Mouse (Mus musculus) intestine, embryonic 14.5 days (tissue): ENCODE measurements around the gene Brd9. TPM values are rescaled to one million over a fixed set of nuclear protein-coding genes. Genes with fewer than 3 reads are reported as not detected.

ENCODE experiments used
- ATAC-seq: fragments of 200-750 bp; cut with Nextera tagmentation; replicated peaks from 2 replicates; pipeline ENCODE4 v1.8.0; 2017; ENCODE audit warnings: low read depth, moderate number of reproducible peaks, moderate TSS enrichment, moderate library complexity; ENCODE audit not compliant: low FRiP score, low TSS enrichment
- DNase-seq: peaks from one replicate; pipeline ENCODE4 v3.0.0-alpha.2; 2018; ENCODE audit warnings: low spot score
- H3K27ac ChIP-seq: fragments of 300-500 bp; sonication (generic); 2 replicates; pipeline ENCODE4 v1.5.1; 2014; ENCODE audit warnings: low read depth, mild to moderate bottlenecking, control low read depth
- H3K27me3 ChIP-seq: fragments of 300-500 bp; sonication (generic); replicated peaks from 2 replicates; pipeline ENCODE4 v1.6.1; 2014; ENCODE audit warnings: low read length, control low read depth; ENCODE audit not compliant: control insufficient read depth, insufficient read depth
- H3K36me3 ChIP-seq: fragments of 300-500 bp; sonication (generic); 2 replicates; pipeline ENCODE4 v1.6.1; 2014; ENCODE audit warnings: low read length, control low read depth; ENCODE audit not compliant: control insufficient read depth, insufficient read depth
- H3K4me1 ChIP-seq: fragments of 300-500 bp; sonication (generic); replicated peaks from 2 replicates; pipeline ENCODE4 v1.6.1; 2014; ENCODE audit warnings: low read length, control low read depth, mixed read lengths; ENCODE audit not compliant: control insufficient read depth, insufficient read depth
- H3K4me2 ChIP-seq: fragments of 300-500 bp; sonication (generic); 2 replicates; pipeline ENCODE4 v1.6.1; 2014; ENCODE audit warnings: low read length
- H3K4me3 ChIP-seq: fragments of 300-500 bp; sonication (generic); 2 replicates; pipeline ENCODE4 v1.5.1; 2014; ENCODE audit warnings: low read depth, low read length, control low read depth, mixed read lengths
- H3K9ac ChIP-seq: fragments of 300-500 bp; sonication (generic); 2 replicates; pipeline ENCODE4 v1.6.1; 2014; ENCODE audit warnings: mild to moderate bottlenecking, low read length
- H3K9me3 ChIP-seq: fragments of 300-500 bp; sonication (generic); 2 replicates; pipeline ENCODE4 v1.6.1; 2016; ENCODE audit warnings: low read length, control low read depth; ENCODE audit not compliant: control insufficient read depth
- WGBS: fragments of 180-500 bp; shearing (Covaris S2); extraction: QIAGEN DNeasy Blood & Tissue Kit; methylation state at CpG from one replicate; pipeline ENCODE4 v1.1.7; 2014; 5-methylcytosine and 5-hydroxymethylcytosine counted together
- polyA plus RNA-seq: library from polyadenylated mRNA; unstranded; fragments of >200 nt; fragmentation: Nextera tagmentation; extraction: Ambion mirVana; gene quantifications from 2 replicates; pipeline ENCODE4 v1.2.1, GENCODE M21; 2014

The Brd9 gene
- polyA plus RNA-seq, 1 experiment from 2014 or later = 44.4 TPM

DNA sequence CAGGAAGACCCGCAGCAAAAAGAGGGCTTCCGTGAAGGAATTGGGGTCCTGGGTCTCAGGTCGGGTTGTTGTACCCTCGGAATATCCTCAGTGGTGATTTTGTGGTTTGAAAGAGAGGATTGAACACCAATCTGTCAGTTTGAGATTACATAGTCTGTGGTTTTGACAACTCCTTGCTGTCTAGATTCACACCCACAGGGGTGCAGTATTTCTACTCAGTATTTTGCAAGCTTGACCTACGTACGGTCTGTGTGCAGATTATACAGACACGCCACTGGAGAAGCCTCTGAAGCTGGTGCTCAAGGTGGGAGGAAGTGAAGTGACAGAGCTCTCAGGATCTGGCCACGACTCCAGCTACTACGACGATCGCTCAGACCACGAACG, 558 bp downstream of the Brd9 start:
- H3K27ac ChIP-seq = peak overlapping the region; percentile 89; the same call in 1 of the 2 replicates
- H3K36me3 ChIP-seq = peaks cover 58% of the 10 kb centered on the region
- H3K4me3 ChIP-seq = peak overlapping the region; percentile 78
- ATAC-seq (no peak; the same call in 1 of the 2 replicates), DNase-seq (no peak)
- peak overlapping the region; percentile 73 for H3K4me2 ChIP-seq
- H3K9ac ChIP-seq = peak overlapping the region; percentile 71
- H3K27me3 ChIP-seq = no peaks in the 10 kb centered on the region
- no peaks in the 10 kb centered on the region for H3K9me3 ChIP-seq
- peaks cover 9% of the 10 kb centered on the region for H3K4me1 ChIP-seq
- 37% methylated on average over 13 of the region's 13 CpGs for WGBS

DNA sequence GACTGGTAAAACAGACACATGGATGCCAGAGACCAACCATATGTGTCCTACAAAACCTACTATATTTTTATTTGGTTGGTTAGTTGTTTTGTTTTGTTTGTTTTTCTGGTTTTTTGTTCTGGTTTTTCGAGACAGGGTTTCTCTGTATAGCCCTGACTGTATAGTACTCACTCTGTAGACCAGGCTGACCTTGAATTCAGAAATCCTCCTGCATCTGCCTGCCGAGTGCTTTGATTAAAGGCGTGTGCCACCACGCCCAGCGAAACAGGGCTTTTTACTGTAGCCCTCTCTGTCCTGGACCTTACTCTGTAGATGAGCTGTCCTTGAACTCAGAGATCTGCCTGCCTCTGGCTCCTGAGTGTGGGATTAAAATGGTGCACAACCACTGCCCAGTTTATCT, 1.5 kb downstream of the Brd9 start:
- H3K27ac ChIP-seq = no peak overlapping the region
- no peak overlapping the region for H3K4me2 ChIP-seq
- no peak overlapping the region for H3K9ac ChIP-seq
- H3K36me3 ChIP-seq = peaks cover 64% of the 10 kb centered on the region
- WGBS = 95% methylated on average over 5 of the region's 5 CpGs
- DNase-seq = no peak
- ATAC-seq = no peak
- H3K9me3 ChIP-seq = no peaks in the 10 kb centered on the region
- peaks cover 9% of the 10 kb centered on the region for H3K4me1 ChIP-seq
- H3K27me3 ChIP-seq = no peaks in the 10 kb centered on the region
- H3K4me3 ChIP-seq = no peak overlapping the region

DNA sequence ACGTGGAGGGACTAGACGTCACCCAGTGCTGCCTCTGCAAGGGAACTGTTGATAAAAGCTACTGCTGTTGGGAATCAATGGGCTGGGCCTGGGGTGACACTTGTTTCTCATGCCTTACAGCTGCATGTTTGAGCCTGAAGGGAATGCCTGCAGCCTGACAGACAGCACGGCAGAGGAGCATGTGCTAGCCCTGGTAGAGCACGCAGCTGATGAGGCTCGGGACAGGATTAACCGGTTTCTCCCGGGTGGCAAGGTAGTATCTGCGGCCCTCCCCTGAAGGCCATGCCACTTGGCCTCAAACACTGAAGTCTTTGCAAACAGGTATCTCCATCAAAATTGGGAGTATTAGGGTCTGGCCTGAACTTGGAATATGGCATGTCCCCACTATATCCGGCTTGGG, 7.0 kb downstream of the Brd9 start:
- H3K9me3 ChIP-seq = no peaks in the 10 kb centered on the region
- no peak overlapping the region for H3K9ac ChIP-seq
- no peaks in the 10 kb centered on the region for H3K27me3 ChIP-seq
- no peak overlapping the region for H3K4me3 ChIP-seq
- DNase-seq (no peak), ATAC-seq (no peak)
- H3K4me2 ChIP-seq = no peak overlapping the region
- no peak overlapping the region for H3K27ac ChIP-seq
- 91% methylated on average over 9 of the region's 9 CpGs for WGBS
- no peaks in the 10 kb centered on the region for H3K4me1 ChIP-seq
- H3K36me3 ChIP-seq = peaks cover 94% of the 10 kb centered on the region

DNA sequence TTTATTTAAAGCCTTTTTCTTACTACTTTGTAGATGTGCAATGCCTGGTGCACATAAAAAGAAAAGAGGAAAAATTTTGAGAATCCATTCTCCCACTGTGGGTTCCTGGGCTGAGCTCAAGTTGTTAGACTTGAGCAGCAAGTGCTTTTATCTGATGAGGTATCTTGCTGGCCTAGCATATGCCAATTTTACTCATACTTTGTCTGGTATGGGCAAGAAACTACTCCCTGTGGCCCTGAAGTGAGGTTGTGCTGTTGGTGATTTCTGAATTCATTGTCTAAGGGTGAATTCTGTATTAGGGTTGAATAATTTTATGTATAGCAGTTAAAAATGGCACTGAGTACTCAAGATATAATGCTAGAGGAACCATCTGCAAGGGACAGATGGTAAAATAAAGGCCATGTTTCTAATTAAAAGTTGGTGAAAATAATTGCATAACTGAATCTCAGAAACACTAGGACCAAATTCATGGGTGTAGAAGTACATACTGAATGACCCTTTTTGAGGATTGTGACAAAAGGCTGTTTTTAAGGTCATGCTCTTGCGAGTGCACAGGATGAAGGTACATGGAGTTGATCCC, 16.0 kb downstream of the Brd9 start:
- 88% methylated on average over 1 of the region's 1 CpGs for WGBS
- Histone ChIP-seq H3K4me1 (no peaks in the 10 kb centered on the region), H3K27ac (no peak overlapping the region), H3K4me3 (no peak overlapping the region), H3K36me3 (peaks cover 94% of the 10 kb centered on the region), H3K4me2 (no peak overlapping the region), H3K9ac (no peak overlapping the region), H3K27me3 (no peaks in the 10 kb centered on the region), H3K9me3 (no peaks in the 10 kb centered on the region)
- DNase-seq (no peak), ATAC-seq (no peak)

DNA sequence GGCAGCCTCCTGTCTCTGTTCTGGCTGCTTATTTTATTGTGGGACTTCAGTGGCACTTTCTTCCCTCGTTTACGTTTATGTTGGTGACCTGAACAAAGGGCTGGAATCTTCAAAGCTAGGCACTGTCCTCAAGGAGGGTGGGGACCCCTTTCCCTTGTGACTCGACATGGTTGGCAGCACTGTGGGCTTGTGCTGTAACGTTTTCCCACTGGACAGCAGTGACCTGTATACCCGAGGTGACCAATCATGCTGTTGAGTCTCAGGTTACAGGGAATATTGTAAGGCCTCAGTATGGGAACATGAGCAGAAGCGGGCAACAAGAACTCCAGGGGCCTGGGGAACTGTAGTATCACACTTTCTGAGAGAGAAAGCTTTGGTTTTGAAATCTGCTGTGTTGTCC, 17.1 kb downstream of the Brd9 start:
- WGBS = 57% methylated on average over 6 of the region's 6 CpGs
- no peak for DNase-seq
- peaks cover 94% of the 10 kb centered on the region for H3K36me3 ChIP-seq
- no peaks in the 10 kb centered on the region for H3K9me3 ChIP-seq
- H3K27ac ChIP-seq = no peak overlapping the region
- H3K4me3 ChIP-seq = no peak overlapping the region
- H3K9ac ChIP-seq = no peak overlapping the region
- H3K27me3 ChIP-seq = no peaks in the 10 kb centered on the region
- no peaks in the 10 kb centered on the region for H3K4me1 ChIP-seq
- ATAC-seq = no peak
- H3K4me2 ChIP-seq = no peak overlapping the region

DNA sequence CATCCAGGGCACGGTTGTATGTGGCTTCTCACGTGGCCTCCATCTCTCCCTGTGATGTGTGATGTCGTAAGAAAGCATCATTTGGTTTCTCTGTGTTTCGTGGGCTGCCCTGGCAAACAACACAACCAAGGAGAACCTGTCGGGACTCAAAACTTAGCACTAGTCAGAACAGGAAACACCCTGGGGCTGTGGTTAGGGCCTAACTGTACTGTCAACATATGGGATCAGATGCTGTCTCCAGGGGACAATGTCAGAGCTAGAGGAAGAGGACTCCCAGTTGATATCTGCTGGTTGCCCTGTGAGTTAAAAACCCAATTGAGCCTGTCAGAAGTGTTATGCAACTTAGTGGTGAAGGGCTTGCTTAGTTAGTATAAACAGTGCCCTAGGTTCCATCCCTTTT, 17.9 kb downstream of the Brd9 start:
- peaks cover 94% of the 10 kb centered on the region for H3K36me3 ChIP-seq
- no peak overlapping the region for H3K9ac ChIP-seq
- H3K27me3 ChIP-seq = no peaks in the 10 kb centered on the region
- H3K4me2 ChIP-seq = no peak overlapping the region
- 89% methylated on average over 5 of the region's 5 CpGs for WGBS
- H3K27ac ChIP-seq = no peak overlapping the region
- DNase-seq (no peak), ATAC-seq (no peak)
- H3K4me1 ChIP-seq = no peaks in the 10 kb centered on the region
- no peaks in the 10 kb centered on the region for H3K9me3 ChIP-seq
- H3K4me3 ChIP-seq = no peak overlapping the region

DNA sequence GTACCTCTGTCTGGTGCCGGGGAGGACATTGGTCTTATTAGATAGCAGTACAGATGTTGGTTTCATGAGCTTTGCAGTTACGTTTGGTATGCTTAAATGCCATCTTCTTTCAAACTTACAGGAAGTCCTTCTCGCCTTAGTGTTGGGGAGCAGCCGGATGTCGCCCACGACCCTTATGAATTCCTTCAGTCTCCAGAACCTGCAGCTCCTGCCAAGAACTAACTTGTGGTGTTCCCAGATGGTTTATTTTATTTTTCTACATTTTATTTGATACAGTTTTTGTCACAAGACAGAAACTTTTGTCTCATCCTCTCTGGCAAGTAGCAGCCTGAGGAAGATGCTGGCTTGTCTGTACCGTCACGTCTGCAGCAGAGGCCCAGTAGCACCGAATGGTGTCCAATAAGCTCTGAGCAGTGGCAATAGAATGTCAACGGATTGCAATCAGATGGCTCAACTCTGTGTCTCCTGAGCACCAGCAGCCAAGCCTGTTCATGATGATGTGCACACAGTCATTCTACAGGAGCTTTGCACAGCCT, 22.6 kb downstream of the Brd9 start:
- H3K9me3 ChIP-seq = no peaks in the 10 kb centered on the region
- H3K27ac ChIP-seq = no peak overlapping the region
- no peak for ATAC-seq
- H3K9ac ChIP-seq = no peak overlapping the region
- no peak for DNase-seq
- H3K4me2 ChIP-seq = no peak overlapping the region
- no peak overlapping the region for H3K4me3 ChIP-seq
- WGBS = 93% methylated on average over 10 of the region's 10 CpGs
- H3K27me3 ChIP-seq = no peaks in the 10 kb centered on the region
- peaks cover 61% of the 10 kb centered on the region for H3K36me3 ChIP-seq
- H3K4me1 ChIP-seq = no peaks in the 10 kb centered on the region

DNA sequence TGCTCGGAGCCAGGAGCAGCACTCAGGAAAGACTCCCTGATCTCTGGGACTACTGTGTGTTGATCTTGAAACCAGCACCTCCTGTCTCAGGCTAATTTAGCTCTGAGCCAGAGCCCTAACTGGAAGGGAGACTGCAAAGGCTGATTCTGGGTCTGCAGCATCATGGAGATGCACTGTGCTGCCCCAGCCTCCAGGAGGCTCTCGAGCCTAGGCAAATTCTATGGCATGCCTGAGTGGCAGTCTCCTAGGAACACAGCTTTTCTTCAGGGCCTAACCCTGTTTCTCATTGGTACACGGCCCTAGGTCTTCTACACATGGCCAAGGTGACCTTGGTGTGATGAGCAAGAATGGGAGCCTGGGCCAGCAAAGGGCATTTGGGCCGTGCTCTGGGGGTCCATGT, 23.6 kb downstream of the Brd9 start:
- H3K4me2 ChIP-seq = no peak overlapping the region
- no peaks in the 10 kb centered on the region for H3K27me3 ChIP-seq
- H3K9me3 ChIP-seq = no peaks in the 10 kb centered on the region
- 80% methylated on average over 4 of the region's 4 CpGs for WGBS
- H3K4me3 ChIP-seq = no peak overlapping the region
- ATAC-seq = no peak
- H3K27ac ChIP-seq = no peak overlapping the region
- no peak overlapping the region for H3K9ac ChIP-seq
- DNase-seq = no peak
- no peaks in the 10 kb centered on the region for H3K4me1 ChIP-seq
- H3K36me3 ChIP-seq = peaks cover 51% of the 10 kb centered on the region

DNA sequence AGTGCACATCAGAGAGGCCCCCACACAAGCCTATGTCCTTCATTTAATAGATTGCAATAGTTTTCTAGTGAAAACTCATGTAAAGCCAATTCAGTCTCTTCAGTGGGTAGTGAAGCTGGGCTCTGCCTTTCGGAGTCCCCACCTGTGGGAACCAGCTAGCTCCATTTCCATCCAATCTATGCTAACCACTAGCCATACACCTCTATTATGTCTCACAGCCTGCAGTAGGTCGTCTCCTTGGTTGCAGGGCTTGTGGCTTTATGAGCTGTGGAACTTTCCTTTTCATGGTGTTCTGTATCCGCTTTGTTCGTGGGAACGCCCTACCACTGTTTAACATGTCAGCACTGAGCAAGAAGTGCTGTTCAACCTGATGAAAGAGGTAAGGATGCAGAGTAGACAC, 25.9 kb downstream of the Brd9 start, which contains the start of gene Zdhhc11:
TSS of gene Zdhhc11 (plus strand) at position 301 of the 400 bp plus-strand sequence.
- no peaks in the 10 kb centered on the region for H3K27me3 ChIP-seq
- H3K27ac ChIP-seq = no peak within 1 kb of the TSS
- no peak within 1 kb of the TSS for H3K4me2 ChIP-seq
- no peaks in the 10 kb centered on the region for H3K9me3 ChIP-seq
- H3K4me1 ChIP-seq = no peaks in the 10 kb centered on the region
- no peak within 1 kb of the TSS for H3K4me3 ChIP-seq
- ATAC-seq (no peak), DNase-seq (no peak)
- no peak within 1 kb of the TSS for H3K9ac ChIP-seq
- 87% methylated on average over 5 of the region's 5 CpGs for WGBS
- H3K36me3 ChIP-seq = peaks cover 28% of the 10 kb centered on the region
